Mouse (Mus musculus) layer of hippocampus, postnatal 36 days (tissue): Measurements from ENCODE around the gene Csmd2. TPM values are rescaled to one million over a fixed set of nuclear protein-coding genes. Genes with fewer than 3 reads are reported as not detected.

Experiments
- total RNA-seq, 2 experiments: library from RNA; stranded (reverse); gene quantifications; 2 replicates each; pipeline ENCODE4 v1.2.3; 2021

Csmd2 gene
- total RNA-seq, 2 experiments from 2014 or later, result 43.5 to 51.1 TPM

Other genes with a start within 250 kb of the Csmd2 start
- gene CK137956, start 16.9 kb upstream of the Csmd2 start, total RNA-seq, result under 1 TPM; 0.73 to 0.90 TPM